Mouse (Mus musculus): ENCODE measurements around the gene Slc4a1ap.

GRCm38 (mm10) chr5:31581263-31581662 is 54.5 kb downstream of the Slc4a1ap start:
- TF ChIP-seq CTCF (IDR thresholded peaks at IDR 0.05; ENCODE audit: borderline replicate concordance, extremely low read depth, insufficient read depth, insufficient read length) (no peak), POLR2A (IDR thresholded peaks at IDR 0.05; ENCODE audit: borderline replicate concordance, extremely low read depth, insufficient read depth, insufficient read length, poor library complexity, severe bottlenecking) (no peak)

All from brain, embryonic 14.5 days (tissue).